Mouse (Mus musculus) heart, adult 2 months (tissue): ENCODE measurements around the gene Ccr5.

ENCODE experiments used
- CTCF ChIP-seq: fragments of 200-600 bp; IDR thresholded peaks from 2 replicates; pipeline ENCODE4 v1.8.1; 2022; ENCODE audit warnings: antibody characterized with exemption, mild to moderate bottlenecking, moderate library complexity
- POLR2A ChIP-seq: fragments of 200-500 bp; IDR thresholded peaks from 2 replicates; pipeline ENCODE4 v1.6.1; 2011; ENCODE audit warnings: mild to moderate bottlenecking, low read depth, low read length, control low read depth; ENCODE audit not compliant: insufficient read depth

GRCm38 (mm10) chr9:124079803-124080202 lies 41.5 kb upstream of the Ccr5 start:
- TF ChIP-seq POLR2A (no peak), CTCF (no peak)
